In genomic region chr5:115799016-115799894, GRCm38 (mm10) we compare ENCODE assay signal across 8 mouse cellular contexts. TPM values are rescaled to one million over a fixed set of nuclear protein-coding genes. Genes with fewer than 3 reads are reported as not detected.
DNase-seq lines count a peak whose midpoint lies in the region; ATAC-seq and TF ChIP-seq lines count a peak whose summit lies in the region.

No protein-coding gene starts in this region.

- TF ChIP-seq CTCF in hindbrain, postnatal 0 days (IDR thresholded peaks at IDR 0.05; ENCODE audit: low read depth) = no peak
- TF ChIP-seq CTCF in liver, embryonic 14.5 days (IDR thresholded peaks at IDR 0.05; ENCODE audit: low read depth) = no peak

- no peak for ATAC-seq in hindbrain, postnatal 0 days
- ATAC-seq in embryonic facial prominence, embryonic 14.5 days (ENCODE audit: low read depth) = no peak
- ATAC-seq in liver, embryonic 14.5 days (ENCODE audit: insufficient read depth) = no peak

- H3K9me3 ChIP-seq in hindbrain, postnatal 0 days (ENCODE audit: low read length) = no peaks in the 10 kb centered on the region
- no peaks in the 10 kb centered on the region for H3K9me3 ChIP-seq in hindbrain, embryonic 10.5 days
- H3K9me3 ChIP-seq in embryonic facial prominence, embryonic 14.5 days (ENCODE audit: control insufficient read depth, low read length) = no peaks in the 10 kb centered on the region
- H3K9me3 ChIP-seq in liver, embryonic 14.5 days (ENCODE audit: control insufficient read depth, low read length) = no peaks in the 10 kb centered on the region

- H3K4me2 ChIP-seq in hindbrain, postnatal 0 days (ENCODE audit: low read depth, low read length) = peak overlapping the region; percentile 18
- peak overlapping the region; percentile 15; the same call in 1 of the 2 replicates for H3K4me2 ChIP-seq in embryonic facial prominence, embryonic 14.5 days (ENCODE audit: low read depth, low read length)
- peak overlapping the region; percentile 37 for H3K4me2 ChIP-seq in liver, embryonic 14.5 days (ENCODE audit: low read depth)

- H3K4me3 ChIP-seq in hindbrain, postnatal 0 days (ENCODE audit: low read length) = no peak overlapping the region
- H3K4me3 ChIP-seq in hindbrain, embryonic 10.5 days = no peak overlapping the region
- no peak overlapping the region for H3K4me3 ChIP-seq in embryonic facial prominence, embryonic 14.5 days (ENCODE audit: low read depth, low read length)
- peak overlapping the region; percentile 14 to 15; a peak in 1 of 4 replicates for H3K4me3 ChIP-seq in liver, embryonic 14.5 days (ENCODE audit: insufficient read depth in 1 of 2, low read depth in 2 of 2, low read length in 2 of 2)

- no peaks in the 10 kb centered on the region for H3K4me1 ChIP-seq in hindbrain, postnatal 0 days (ENCODE audit: insufficient read depth, low read length)
- no peaks in the 10 kb centered on the region for H3K4me1 ChIP-seq in hindbrain, embryonic 10.5 days (replicated peaks)
- no peaks in the 10 kb centered on the region; the same call in 1 of the 2 replicates for H3K4me1 ChIP-seq in embryonic facial prominence, embryonic 14.5 days (ENCODE audit: control insufficient read depth, insufficient read depth, low read length)
- H3K4me1 ChIP-seq in liver, embryonic 14.5 days (replicated peaks; ENCODE audit: control insufficient read depth in 2 of 2, insufficient read depth in 2 of 2, low read length in 1 of 2) = 0 out of 4 replicates have a peak, but pooled peaks cover 0 to 3% of the 10 kb centered on the region in 2 experiments

- H3K9ac ChIP-seq in hindbrain, postnatal 0 days (replicated peaks; ENCODE audit: low read length) = no peak overlapping the region
- H3K9ac ChIP-seq in embryonic facial prominence, embryonic 14.5 days (ENCODE audit: low read depth, low read length) = no peak overlapping the region
- no peak overlapping the region for H3K9ac ChIP-seq in liver, embryonic 14.5 days (replicated peaks)

- H3K36me3 ChIP-seq in hindbrain, postnatal 0 days (ENCODE audit: insufficient read depth, low read length) = no peaks in the 10 kb centered on the region
- H3K36me3 ChIP-seq in hindbrain, embryonic 10.5 days = no peaks in the 10 kb centered on the region
- H3K36me3 ChIP-seq in embryonic facial prominence, embryonic 14.5 days (ENCODE audit: control insufficient read depth, insufficient read depth, low read length) = no peaks in the 10 kb centered on the region
- H3K36me3 ChIP-seq in liver, embryonic 14.5 days (replicated peaks; ENCODE audit: control insufficient read depth, insufficient read depth, low read depth) = no peaks in the 10 kb centered on the region

- TF ChIP-seq EP300 in liver, embryonic 14.5 days (IDR thresholded peaks at IDR 0.05; ENCODE audit: low read depth) = no peak

- H3K27me3 ChIP-seq in hindbrain, postnatal 0 days (ENCODE audit: insufficient read depth, low read length) = no peaks in the 10 kb centered on the region
- no peaks in the 10 kb centered on the region for H3K27me3 ChIP-seq in hindbrain, embryonic 10.5 days (ENCODE audit: insufficient read depth, poor library complexity, severe bottlenecking)
- no peaks in the 10 kb centered on the region for H3K27me3 ChIP-seq in embryonic facial prominence, embryonic 14.5 days (replicated peaks; ENCODE audit: control insufficient read depth, insufficient read depth, low read length)
- no peaks in the 10 kb centered on the region for H3K27me3 ChIP-seq in liver, embryonic 14.5 days (ENCODE audit: control insufficient read depth, insufficient read depth, low read length)

- H3K27ac ChIP-seq in hindbrain, postnatal 0 days = 0 out of 2 replicates have a peak overlapping the region, but pooled peaks have one; percentile 32
- H3K27ac ChIP-seq in hindbrain, embryonic 10.5 days = no peak overlapping the region
- H3K27ac ChIP-seq in embryonic facial prominence, embryonic 14.5 days (replicated peaks; ENCODE audit: low read depth, low read length) = no peak overlapping the region
- H3K27ac ChIP-seq in liver, embryonic 14.5 days = no peak overlapping the region

- 63% methylated on average over 15 of the region's 15 CpGs for WGBS in hindbrain, postnatal 0 days
- 71% methylated on average over 15 of the region's 15 CpGs for WGBS in hindbrain, embryonic 10.5 days
- WGBS in embryonic facial prominence, embryonic 14.5 days = 57% methylated on average over 15 of the region's 15 CpGs
- 37% methylated on average over 15 of the region's 15 CpGs for WGBS in liver, embryonic 14.5 days (ENCODE audit: insufficient replicate concordance)

- peak; percentile 17 for DNase-seq in hindbrain, postnatal 0 days (ENCODE audit: low spot score)
- no peak for DNase-seq in hindbrain, embryonic 10.5 days (ENCODE audit: low spot score)
- DNase-seq in NIH3T3 (ENCODE audit: low read depth) = peak; percentile 54
- DNase-seq in embryonic facial prominence, embryonic 14.5 days (ENCODE audit: low spot score) = no peak
- no peak for DNase-seq in liver, embryonic 14.5 days (ENCODE audit: low read depth in 3 of 3, low spot score in 3 of 3)
- no peak for DNase-seq in urinary bladder, postnatal 4 days (ENCODE audit: low spot score in 2 of 2)
- no peak for DNase-seq in yolk sac, embryonic 10.5 days (ENCODE audit: low spot score)
- DNase-seq in spleen, postnatal 4 days (ENCODE audit: low spot score in 2 of 2) = no peak

RNA-seq across cellular contexts. Expression of gene Cit, which starts 45.8 kb away (rescaled TPM):
- 28.5 and 30.2 TPM in 2 replicates for total RNA-seq in hindbrain, postnatal 0 days (2014; rRNA removed)
- 36.7 and 40.9 TPM in 2 replicates for polyA plus RNA-seq in hindbrain, postnatal 0 days (2015; fragmentation: Nextera tagmentation; extraction: Ambion mirVana)
- polyA plus RNA-seq in hindbrain, embryonic 10.5 days (2016; fragmentation: Nextera tagmentation; extraction: Ambion mirVana) = 40.4 and 46.2 TPM in 2 replicates
- polyA plus RNA-seq in embryonic facial prominence, embryonic 14.5 days (2014; fragmentation: Nextera tagmentation; extraction: Ambion mirVana) = 16.6 and 16.8 TPM in 2 replicates
- polyA plus RNA-seq in liver, embryonic 14.5 days (2012; rRNA removed) = 16.2 and 21.1 TPM in 2 replicates
- 24.5 and 27.9 TPM in 2 replicates for polyA plus RNA-seq in liver, embryonic 14.5 days (2014; fragmentation: Nextera tagmentation; extraction: Ambion mirVana)

Comparison
In these comparisons a context has a peak if more than half of its experiments do, and no peak if none do; other contexts are left out.
1. DNase-seq: peak in hindbrain, postnatal 0 days (single experiment) and NIH3T3 (single experiment); none in hindbrain, embryonic 10.5 days (single experiment), embryonic facial prominence, embryonic 14.5 days (single experiment), liver, embryonic 14.5 days (0 of 3), urinary bladder, postnatal 4 days (0 of 2), yolk sac, embryonic 10.5 days (single experiment) and spleen, postnatal 4 days (0 of 2).
2. H3K4me3 ChIP-seq: peak in liver, embryonic 14.5 days (2 of 2); none in hindbrain, postnatal 0 days (single experiment), hindbrain, embryonic 10.5 days (single experiment) and embryonic facial prominence, embryonic 14.5 days (single experiment).
3. Peak in every context shown above with its lines, with median percentiles within 50 percentile points of each other: H3K4me2 ChIP-seq.